Mouse (Mus musculus) forebrain, embryonic 14.5 days (tissue): ENCODE measurements around the gene Colgalt2. TPM values are rescaled to one million over a fixed set of nuclear protein-coding genes. Genes with fewer than 3 reads are reported as not detected.

Experiments used
- ATAC-seq: fragments of 200-750 bp; cut with Nextera tagmentation; 2 replicates; pipeline ENCODE4 v1.8.0; 2017; ENCODE audit warnings: mild to moderate bottlenecking, moderate library complexity
- DNase-seq: peaks from one replicate; pipeline ENCODE4 v3.0.0-alpha.2; 2015; ENCODE audit warnings: low spot score
- H3K27ac ChIP-seq: fragments of 300-500 bp; sonication (generic); 2 replicates; pipeline ENCODE4 v1.5.1; 2014; ENCODE audit warnings: low read depth, mild to moderate bottlenecking, control low read depth, low read length, moderate library complexity
- H3K27me3 ChIP-seq: fragments of 300-500 bp; sonication (generic); replicated peaks from 2 replicates; pipeline ENCODE4 v1.6.1; 2014; ENCODE audit warnings: low read length, control low read depth, mixed read lengths; ENCODE audit not compliant: control insufficient read depth, insufficient read depth
- H3K36me3 ChIP-seq: fragments of 300-500 bp; sonication (generic); 2 replicates; pipeline ENCODE4 v1.6.1; 2014; ENCODE audit warnings: low read length, control low read depth; ENCODE audit not compliant: control insufficient read depth, insufficient read depth
- H3K4me1 ChIP-seq: fragments of 300-500 bp; sonication (generic); 2 replicates; pipeline ENCODE4 v1.6.1; 2014; ENCODE audit warnings: antibody characterized with exemption, low read length, control low read depth; ENCODE audit not compliant: control insufficient read depth, insufficient read depth
- H3K4me2 ChIP-seq: fragments of 300-500 bp; sonication (generic); 2 replicates; pipeline ENCODE4 v1.6.1; 2014; ENCODE audit warnings: mild to moderate bottlenecking, control low read depth, low read length
- H3K4me3 ChIP-seq: fragments of 300-500 bp; sonication (generic); 2 replicates; pipeline ENCODE4 v1.5.1; 2014; ENCODE audit warnings: low read depth, low read length, control low read depth
- H3K9ac ChIP-seq: fragments of 300-500 bp; sonication (generic); 2 replicates; pipeline ENCODE4 v1.6.1; 2014; ENCODE audit warnings: mild to moderate bottlenecking, low read length, control low read depth, moderate library complexity
- H3K9me3 ChIP-seq: fragments of 300-500 bp; sonication (generic); replicated peaks from 2 replicates; pipeline ENCODE4 v1.6.1; 2016; ENCODE audit warnings: low read length, control low read depth, mixed read lengths; ENCODE audit not compliant: control insufficient read depth
- WGBS: fragments of 180-500 bp; shearing (Covaris S2); extraction: QIAGEN DNeasy Blood & Tissue Kit; methylation state at CpG from one replicate; pipeline ENCODE4 v1.1.7; 2014; 5-methylcytosine and 5-hydroxymethylcytosine counted together
- polyA plus RNA-seq: library from polyadenylated mRNA; unstranded; fragments of >200 nt; fragmentation: Nextera tagmentation; extraction: Ambion mirVana; gene quantifications from 2 replicates; pipeline ENCODE4 v1.2.1, GENCODE M21; 2014

Gene Colgalt2
- polyA plus RNA-seq, 1 experiment from 2014 or later = 2.6 TPM

GRCm38 (mm10) chr1:152543449-152544159, 144.0 kb downstream of the Colgalt2 start:
- ATAC-seq (no peak), DNase-seq (no peak)
- WGBS = 87% methylated on average over 2 of the region's 2 CpGs

GRCm38 (mm10) chr1:152549061-152549738, 149.6 kb downstream of the Colgalt2 start:
- no peak for ATAC-seq
- H3K4me3 ChIP-seq = no peak overlapping the region
- H3K9ac ChIP-seq = no peak overlapping the region
- peaks cover 14% of the 10 kb centered on the region for H3K36me3 ChIP-seq
- H3K4me1 ChIP-seq = no peaks in the 10 kb centered on the region
- WGBS = 91% methylated on average over 13 of the region's 13 CpGs
- H3K27ac ChIP-seq = no peak overlapping the region
- DNase-seq = no peak
- no peak overlapping the region for H3K4me2 ChIP-seq
- no peaks in the 10 kb centered on the region for H3K9me3 ChIP-seq
- no peaks in the 10 kb centered on the region for H3K27me3 ChIP-seq

More at GRCm38 (mm10) chr1:152543449-152544159, 144.0 kb downstream of the Colgalt2 start:
- H3K9ac ChIP-seq = no peak overlapping the region
- no peak overlapping the region for H3K4me3 ChIP-seq
- no peaks in the 10 kb centered on the region for H3K4me1 ChIP-seq
- H3K9me3 ChIP-seq = no peaks in the 10 kb centered on the region
- no peaks in the 10 kb centered on the region for H3K27me3 ChIP-seq
- peaks cover 20% of the 10 kb centered on the region for H3K36me3 ChIP-seq
- no peak overlapping the region for H3K27ac ChIP-seq
- no peak overlapping the region for H3K4me2 ChIP-seq

DNA sequence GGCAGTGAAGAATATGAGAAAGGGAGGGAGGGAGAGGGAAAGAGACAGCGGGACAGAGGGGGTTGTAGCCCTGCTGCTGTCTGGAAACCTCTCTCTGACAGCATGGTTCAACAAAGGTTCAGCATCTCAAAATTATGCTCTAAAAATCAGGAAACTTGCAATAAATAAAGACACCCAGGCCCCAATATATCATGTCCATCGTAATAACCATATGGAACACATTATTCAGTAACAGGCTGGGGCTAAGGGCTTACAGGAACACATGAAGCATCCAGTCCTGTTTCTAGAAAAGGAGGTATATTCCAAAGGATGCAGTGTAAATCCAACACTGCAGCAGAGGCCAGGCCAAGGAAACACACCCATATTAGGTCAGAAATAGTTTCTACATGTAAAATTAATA, 150.9 kb downstream of the Colgalt2 start:
- Histone ChIP-seq H3K36me3 (peaks cover 14% of the 10 kb centered on the region), H3K4me2 (no peak overlapping the region), H3K4me3 (no peak overlapping the region), H3K27ac (no peak overlapping the region), H3K27me3 (no peaks in the 10 kb centered on the region), H3K9me3 (no peaks in the 10 kb centered on the region), H3K9ac (no peak overlapping the region), H3K4me1 (peaks cover 4% of the 10 kb centered on the region)
- no peak for DNase-seq
- 94% methylated on average over 2 of the region's 2 CpGs for WGBS
- no peak for ATAC-seq

- H3K27ac ChIP-seq = no peak overlapping the region
- WGBS = 89% methylated on average over 3 of the region's 3 CpGs
- ATAC-seq = no peak
These were observed 151.3 kb downstream of the Colgalt2 start for GRCm38 (mm10) chr1:152550973-152551372.

GRCm38 (mm10) chr1:152553912-152554547, 154.4 kb downstream of the Colgalt2 start:
- H3K4me3 ChIP-seq = no peak overlapping the region
- no peak overlapping the region for H3K9ac ChIP-seq
- H3K27ac ChIP-seq = no peak overlapping the region
- H3K4me2 ChIP-seq = no peak overlapping the region
- WGBS = 80% methylated on average over 15 of the region's 15 CpGs
- no peaks in the 10 kb centered on the region for H3K9me3 ChIP-seq
- H3K27me3 ChIP-seq = no peaks in the 10 kb centered on the region
- peaks cover 7% of the 10 kb centered on the region; the same call in 1 of the 2 replicates for H3K36me3 ChIP-seq
- DNase-seq (no peak), ATAC-seq (no peak)
- H3K4me1 ChIP-seq = peaks cover 24% of the 10 kb centered on the region

More at GRCm38 (mm10) chr1:152550973-152551372, 151.3 kb downstream of the Colgalt2 start:
- Histone ChIP-seq H3K9ac (no peak overlapping the region), H3K4me2 (no peak overlapping the region), H3K4me3 (no peak overlapping the region), H3K9me3 (no peaks in the 10 kb centered on the region), H3K4me1 (peaks cover 8% of the 10 kb centered on the region), H3K27me3 (no peaks in the 10 kb centered on the region), H3K36me3 (peaks cover 13% of the 10 kb centered on the region)
- no peak for DNase-seq

- Histone ChIP-seq H3K4me3 (no peak overlapping the region), H3K4me1 (peaks cover 24% of the 10 kb centered on the region), H3K36me3 (0 out of 2 replicates have a peak, but pooled peaks cover 3% of the 10 kb centered on the region), H3K9me3 (no peaks in the 10 kb centered on the region), H3K27me3 (no peaks in the 10 kb centered on the region), H3K9ac (no peak overlapping the region), H3K27ac (peak overlapping the region; percentile 68), H3K4me2 (no peak overlapping the region)
- 3% methylated on average over 7 of the region's 7 CpGs for WGBS
- DNase-seq = peak; percentile 92
- peak; percentile 94 for ATAC-seq
These were observed 156.4 kb downstream of the Colgalt2 start for GRCm38 (mm10) chr1:152555944-152556573.

DNA sequence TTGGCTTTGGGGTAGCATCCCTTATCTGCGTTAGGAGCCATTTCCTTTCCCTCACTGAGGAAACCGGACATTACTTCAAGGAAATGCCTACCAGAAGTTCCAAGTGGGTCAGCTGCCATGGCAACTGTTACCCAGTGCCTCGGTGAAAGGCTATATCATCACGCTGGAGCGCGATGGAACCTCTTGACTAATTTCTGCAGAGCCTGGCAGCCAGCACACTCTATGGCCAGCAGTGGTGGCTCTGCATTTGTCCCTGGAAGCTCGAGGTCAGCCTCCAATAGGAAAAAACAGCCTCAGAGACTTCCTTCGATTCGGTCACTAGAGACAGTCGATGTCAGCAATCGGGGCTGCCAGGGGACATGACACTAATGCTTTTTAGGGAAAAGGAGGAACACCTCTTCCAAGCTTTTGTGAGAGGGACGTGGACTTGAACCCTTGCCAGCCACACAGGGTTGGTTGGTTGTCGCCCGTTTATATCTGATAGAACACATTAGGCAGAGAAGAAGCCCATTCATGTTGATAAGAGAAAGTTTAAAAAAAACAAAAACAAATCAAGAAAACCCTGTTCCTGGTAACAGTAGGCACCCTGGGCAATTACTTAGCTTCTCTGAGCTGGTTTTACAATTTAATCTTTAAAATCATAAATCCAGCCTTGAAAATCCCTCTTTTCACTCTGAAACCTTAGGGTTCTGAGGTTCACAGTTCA, 157.1 kb downstream of the Colgalt2 start:
- Histone ChIP-seq H3K4me1 (peaks cover 24% of the 10 kb centered on the region), H3K9me3 (no peaks in the 10 kb centered on the region), H3K27me3 (no peaks in the 10 kb centered on the region), H3K9ac (no peak overlapping the region), H3K4me2 (no peak overlapping the region), H3K4me3 (no peak overlapping the region), H3K27ac (peak overlapping the region; percentile 68), H3K36me3 (0 out of 2 replicates have a peak, but pooled peaks cover 3% of the 10 kb centered on the region)
- ATAC-seq = peak; percentile 75
- no peak for DNase-seq
- 17% methylated on average over 14 of the region's 14 CpGs for WGBS
